Mouse (Mus musculus): ENCODE measurements at regions not wholly inside any gene's neighbourhood (a gene's known extent, or its start where the extent isn't known, plus 50 kb on each side); places are given as distances from the start of the nearest gene placed in this dataset.

DNA sequence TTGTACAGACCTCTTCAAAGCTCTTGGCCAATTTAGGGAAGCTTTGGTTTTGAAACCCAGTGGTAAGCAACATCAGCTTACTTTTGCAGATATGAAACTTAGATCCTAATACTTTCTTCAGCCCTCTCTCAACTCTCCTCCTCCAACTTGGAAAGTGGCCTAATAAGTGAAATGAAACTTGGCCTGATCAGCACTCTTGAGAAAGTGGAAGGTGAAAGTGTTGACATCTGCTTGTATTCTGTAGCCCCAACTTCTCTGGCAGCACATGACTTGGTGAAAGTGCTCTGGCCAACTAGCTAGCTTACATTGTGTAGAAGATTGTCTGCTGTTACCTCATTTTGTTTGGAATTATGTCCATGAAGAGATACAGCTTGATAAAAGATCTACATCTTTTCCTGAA lies 61.1 kb upstream of the Prdm1 start:
- no peak for DNase-seq (ENCODE audit: low read depth, low spot score)

DNA sequence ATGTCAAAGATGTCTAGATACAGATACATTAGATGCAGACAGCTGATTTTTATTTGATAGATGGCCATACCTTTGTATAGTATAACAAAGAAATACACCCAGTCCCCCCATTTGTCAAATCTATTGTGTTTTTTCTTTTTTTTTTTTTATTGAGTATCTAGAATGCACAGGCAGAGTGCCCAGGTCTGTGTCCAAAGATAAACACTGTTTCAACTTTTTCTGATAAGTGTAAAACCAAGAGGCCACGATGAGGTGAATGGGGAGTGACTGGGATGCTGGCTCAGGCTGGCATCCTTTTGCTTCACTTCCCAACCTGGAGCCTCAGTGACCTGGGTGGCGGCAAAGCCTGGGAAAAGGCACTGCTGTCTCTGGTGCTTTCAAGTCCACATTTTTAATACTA lies 54.4 kb upstream of the Prdm1 start:
- DNase-seq (ENCODE audit: low read depth, low spot score), result no peak
